Mouse (Mus musculus): ENCODE measurements around the gene Max.

DNA sequence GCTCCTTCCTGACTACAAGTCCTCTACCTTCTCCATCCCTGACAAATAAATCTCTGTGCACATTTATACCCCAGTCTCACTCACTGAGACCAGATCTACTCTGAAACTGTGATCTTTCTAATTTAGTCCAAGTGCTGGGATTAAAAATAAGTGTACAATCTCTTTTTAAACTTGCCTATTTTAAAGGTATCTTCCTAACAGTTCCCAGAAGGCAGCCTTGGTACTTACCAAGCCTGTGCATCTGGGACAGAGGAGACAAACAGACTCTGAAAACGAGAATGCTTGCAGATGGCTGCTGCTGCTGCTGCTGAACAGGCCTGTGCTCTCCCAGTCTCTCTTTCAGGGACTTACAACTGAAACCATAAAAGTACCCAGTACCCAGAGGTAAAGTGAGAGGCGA is 19.5 kb downstream of the Max start:
- TF ChIP-seq CTCF (IDR thresholded peaks at IDR 0.05; ENCODE audit: extremely low read depth, insufficient read depth, insufficient read length, insufficient replicate concordance): no peak
- TF ChIP-seq POLR2A (IDR thresholded peaks at IDR 0.05; ENCODE audit: low read depth, low read length): no peak

All from spleen, adult 2 months (tissue).